ENCODE assay signal across 16 mouse cellular contexts in the genomic region with DNA sequence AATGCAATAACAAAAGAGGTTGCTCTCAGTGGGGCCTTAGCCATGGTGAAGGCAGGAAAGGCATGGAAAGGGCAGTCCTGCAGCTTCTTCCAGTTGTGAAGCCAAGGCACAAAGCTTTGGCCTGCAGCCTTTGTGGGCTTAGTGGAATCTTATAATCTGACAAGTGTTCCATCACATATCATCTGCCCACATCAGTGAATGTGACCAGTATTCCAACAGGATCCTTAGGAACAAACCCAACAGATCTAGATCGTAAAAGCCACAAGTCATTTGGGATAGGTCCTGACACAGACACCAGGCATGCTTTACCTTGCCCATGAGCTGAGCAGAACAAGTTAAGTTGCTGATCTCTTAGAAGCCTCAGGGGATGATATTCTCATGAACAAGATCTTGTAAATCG.
"Had no signal": no experiment of that assay in that cellular context is flagged by ENCODE, and none has a peak within 500 bp of the region (broad histone marks: within the 10 kb centered on the region; RNA-seq: fewer than 3 reads in every experiment).

No protein-coding gene starts in this region.

- H3K36me3 ChIP-seq: neural tube, embryonic 12.5 days; neural tube, embryonic 13.5 days; neural tube, embryonic 15.5 days; stomach, embryonic 15.5 days had no signal

- H3K4me1 ChIP-seq: neural tube, embryonic 12.5 days; neural tube, embryonic 13.5 days; neural tube, embryonic 15.5 days; stomach, embryonic 15.5 days had no signal

- H3K4me3 ChIP-seq: neural tube, embryonic 12.5 days; neural tube, embryonic 13.5 days; neural tube, embryonic 15.5 days; stomach, embryonic 15.5 days had no signal

- H3K9ac ChIP-seq: neural tube, embryonic 12.5 days; neural tube, embryonic 13.5 days; neural tube, embryonic 15.5 days; stomach, embryonic 15.5 days had no signal

- H3K27me3 ChIP-seq: neural tube, embryonic 12.5 days; neural tube, embryonic 13.5 days; neural tube, embryonic 15.5 days; stomach, embryonic 15.5 days had no signal

- DNase-seq: retina, postnatal 1 day; right cerebral cortex, postnatal 14 days; right cerebral cortex, postnatal 25 days; right cerebral cortex, postnatal 4 days; spleen, adult 18-20 months; thymus, adult 18-20 months; thymus, adult 2 months; thymus, postnatal 14 days; thymus, postnatal 25 days; thymus, postnatal 36 days; thymus, postnatal 4 days had no signal

- H3K27ac ChIP-seq: neural tube, embryonic 12.5 days; neural tube, embryonic 13.5 days; neural tube, embryonic 15.5 days; stomach, embryonic 15.5 days; stomach, postnatal 0 days had no signal
